Mouse (Mus musculus): Measurements from ENCODE around the gene Gm9918. TPM values are rescaled to one million over a fixed set of nuclear protein-coding genes. Genes with fewer than 3 reads are reported as not detected.
"Not testable (repeated sequence)": the region's sequence is repeated elsewhere in the genome, so short reads cannot be mapped to it uniquely, and the experiment has no call there.

Gene Gm9918
- total RNA-seq (2014; fragmentation: Nextera tagmentation) = not detected in 2 replicates
- not detected in 2 replicates for total RNA-seq (2017)

DNA sequence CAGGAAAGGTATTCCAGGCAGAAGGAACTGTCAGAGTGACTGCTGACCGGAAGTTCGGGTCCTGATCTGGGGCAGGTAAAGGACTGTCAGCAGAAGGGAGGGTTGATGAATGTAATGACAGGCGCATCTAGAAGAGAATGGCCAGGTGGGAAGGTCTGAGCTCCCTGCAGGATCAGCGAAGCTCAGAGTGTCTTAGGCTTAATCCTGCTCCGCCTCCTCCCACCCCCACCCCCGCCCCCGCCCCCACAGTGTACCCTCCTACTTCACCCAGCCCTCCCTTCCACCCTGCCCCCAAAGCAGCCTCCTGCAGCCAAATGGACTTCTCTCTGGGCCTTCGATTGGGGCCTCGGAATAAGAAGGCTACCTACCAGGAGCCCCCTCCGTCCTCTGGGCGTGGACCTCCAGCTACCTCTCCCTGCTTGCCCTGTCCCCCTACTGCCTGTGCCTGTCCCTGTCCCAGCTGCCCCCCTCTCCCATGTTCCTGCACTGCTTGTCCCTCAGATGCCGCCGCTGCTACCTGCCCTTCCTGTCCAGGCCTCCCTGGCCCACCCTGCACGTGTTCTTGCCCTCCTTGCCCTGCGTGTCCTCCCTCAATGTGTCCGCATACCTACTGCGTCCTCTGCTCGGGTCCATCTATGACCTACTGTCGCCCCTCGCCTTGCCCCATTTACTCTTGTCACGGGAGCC, at the start of gene Gm9918:
Gm9918 (plus strand) TSS at position 290 of the 687 bp plus-strand sequence.
- no peak for ATAC-seq (replicated peaks; ENCODE audit: poor library complexity, severe bottlenecking)

DNA sequence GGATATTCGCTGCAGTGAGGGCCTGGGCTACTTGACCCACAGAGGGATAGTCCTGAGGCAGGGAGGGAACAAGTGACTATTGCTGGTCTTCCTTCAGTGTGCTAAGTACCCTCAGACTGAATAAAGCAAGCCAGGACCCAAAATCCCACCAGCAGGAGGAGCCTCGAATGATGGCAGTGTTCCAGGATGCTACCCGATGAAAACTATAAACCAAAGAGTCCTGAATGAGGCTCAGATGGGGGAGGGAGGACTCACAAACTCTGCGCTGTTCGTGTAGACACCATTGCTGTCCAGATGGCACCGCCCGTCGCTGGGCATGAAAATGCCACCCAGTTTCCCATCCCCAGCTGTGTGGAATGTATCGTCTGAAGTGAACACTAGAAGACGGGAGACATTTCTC, 48.0 kb upstream of the Gm9918 start:
- ATAC-seq (replicated peaks; ENCODE audit: poor library complexity, severe bottlenecking) = no peak

DNA sequence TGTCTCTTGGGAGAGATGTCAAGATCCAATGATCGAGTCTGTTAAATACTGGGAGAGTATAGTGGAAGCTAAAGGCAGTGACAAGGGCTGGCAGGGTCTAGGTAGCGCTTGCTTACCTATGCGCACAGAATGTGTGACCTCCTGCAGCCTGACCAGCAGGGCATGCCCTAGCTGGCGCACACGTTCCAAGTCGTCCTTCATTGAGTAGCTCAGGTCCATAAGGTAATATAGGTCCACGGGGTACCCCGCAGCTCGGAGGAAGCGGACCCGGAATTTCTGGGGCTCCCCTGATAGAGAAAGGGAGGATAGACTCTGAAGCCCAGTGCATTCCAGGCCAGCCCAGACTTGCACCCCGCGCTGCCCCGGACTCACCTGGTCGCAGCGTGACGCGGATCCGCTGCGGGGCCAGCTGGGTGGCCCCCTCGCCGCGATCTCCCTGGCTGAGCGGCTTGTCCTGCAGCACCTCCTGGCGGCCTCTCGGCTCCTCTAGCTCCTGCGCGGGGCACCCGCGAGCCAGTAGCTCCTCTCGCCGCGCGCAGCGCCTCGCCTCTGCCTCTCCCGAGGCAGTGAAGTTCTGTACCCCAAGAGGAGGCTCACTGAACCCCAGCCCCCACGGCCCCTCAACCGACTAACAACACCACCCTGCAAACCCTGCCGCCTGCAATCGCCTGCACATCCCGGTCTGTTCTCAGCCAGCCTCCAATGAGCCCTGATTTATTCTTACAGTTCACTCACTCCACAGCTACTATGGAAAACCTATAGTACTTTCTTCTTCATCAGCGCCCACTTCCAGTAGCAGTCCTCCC, 46.0 kb upstream of the Gm9918 start:
- peak; percentile 84 for ATAC-seq (replicated peaks; ENCODE audit: poor library complexity, severe bottlenecking)

DNA sequence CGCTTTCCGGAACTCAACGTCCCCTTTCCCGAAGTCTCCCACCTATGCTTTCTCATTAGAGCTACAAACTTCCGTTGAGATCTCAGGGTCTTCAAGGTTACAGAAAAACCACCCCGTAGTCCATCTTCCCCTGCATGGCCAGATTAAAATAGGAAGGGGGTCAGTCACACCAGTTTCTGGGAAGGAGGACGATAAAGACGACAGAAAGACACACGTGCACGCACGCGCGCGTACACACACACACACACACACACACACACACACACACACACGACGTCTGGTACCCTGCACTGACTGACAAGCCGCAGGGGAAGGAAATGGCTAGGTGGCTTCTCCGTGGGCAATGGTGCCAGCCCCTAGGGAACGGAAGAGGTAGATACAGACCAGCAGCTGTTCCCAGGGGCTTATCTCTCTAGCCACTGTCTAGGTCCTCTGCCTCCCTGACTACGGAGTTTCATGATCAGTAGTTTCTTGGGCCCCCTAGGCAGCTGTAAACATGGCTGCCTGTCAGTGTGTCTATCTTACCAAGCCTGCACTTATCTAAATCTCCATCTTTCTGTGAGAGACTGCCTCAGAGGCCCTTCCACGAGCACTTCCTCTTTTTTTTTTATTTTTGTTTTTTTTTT, 45.3 kb upstream of the Gm9918 start:
- peak; percentile 75 for ATAC-seq (replicated peaks; ENCODE audit: poor library complexity, severe bottlenecking)

DNA sequence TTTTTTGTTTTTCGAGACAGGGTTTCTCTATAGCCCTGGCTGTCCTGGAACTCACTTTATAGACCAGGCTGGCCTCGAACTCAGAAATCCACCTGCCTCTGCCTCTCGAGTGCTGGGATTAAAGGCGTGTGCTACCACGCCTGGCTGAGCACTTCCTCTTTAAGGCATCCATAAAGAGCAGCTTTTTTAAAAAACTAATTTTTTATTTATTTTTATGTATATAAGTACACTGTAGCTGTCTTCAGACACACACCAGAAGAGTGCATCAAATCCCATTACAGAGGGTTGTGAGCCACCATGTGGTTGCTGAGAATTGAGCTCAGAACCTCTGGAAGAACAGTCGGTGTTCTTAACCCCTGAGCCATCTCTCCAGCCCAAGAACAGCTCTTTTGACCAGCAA, 44.7 kb upstream of the Gm9918 start:
- ATAC-seq (replicated peaks; ENCODE audit: poor library complexity, severe bottlenecking) = not testable (repeated sequence)

DNA sequence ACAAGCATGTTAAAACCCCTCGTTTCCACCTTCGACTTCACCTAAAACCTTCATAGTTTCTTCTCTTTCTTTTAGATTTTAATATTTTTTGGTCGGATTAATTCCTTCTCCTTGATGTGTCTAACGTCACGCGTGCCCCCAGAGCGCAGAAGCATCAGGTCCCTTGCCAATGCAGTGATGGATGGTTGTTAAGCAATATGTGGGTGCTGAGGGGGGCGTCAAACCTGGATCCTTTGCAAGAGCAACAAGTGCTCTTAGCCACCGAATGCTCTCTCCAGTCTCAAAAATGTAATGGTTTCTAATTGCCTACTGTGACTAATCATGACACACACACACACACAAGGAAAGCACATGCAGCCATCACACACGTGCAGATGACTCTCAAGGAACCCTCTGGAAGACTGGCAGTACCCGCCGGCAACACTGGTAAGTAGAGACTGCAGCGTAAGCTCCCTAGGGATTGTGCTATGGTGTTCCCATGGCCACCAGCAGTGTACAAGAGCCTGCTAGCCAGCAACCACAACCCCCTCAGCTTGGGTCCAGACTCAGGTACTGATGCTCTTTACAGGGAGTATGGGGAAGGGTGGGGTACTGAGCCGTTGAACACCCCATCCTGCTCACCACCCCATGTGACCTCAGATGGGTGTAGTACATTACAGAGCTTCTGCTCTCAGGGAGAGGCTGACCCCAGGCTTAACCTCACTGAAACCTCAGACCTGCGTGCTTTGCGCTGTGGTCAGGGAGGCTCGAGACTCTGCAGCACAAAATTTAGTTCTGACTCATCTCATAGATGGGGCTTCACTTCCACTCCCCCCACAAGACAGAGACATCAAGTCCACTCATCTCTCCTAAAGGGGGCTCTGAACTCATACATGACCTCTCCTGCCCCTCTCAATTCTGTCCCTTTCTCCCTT, 39.7 kb upstream of the Gm9918 start:
- ATAC-seq (replicated peaks; ENCODE audit: poor library complexity, severe bottlenecking) = peak; percentile 57

DNA sequence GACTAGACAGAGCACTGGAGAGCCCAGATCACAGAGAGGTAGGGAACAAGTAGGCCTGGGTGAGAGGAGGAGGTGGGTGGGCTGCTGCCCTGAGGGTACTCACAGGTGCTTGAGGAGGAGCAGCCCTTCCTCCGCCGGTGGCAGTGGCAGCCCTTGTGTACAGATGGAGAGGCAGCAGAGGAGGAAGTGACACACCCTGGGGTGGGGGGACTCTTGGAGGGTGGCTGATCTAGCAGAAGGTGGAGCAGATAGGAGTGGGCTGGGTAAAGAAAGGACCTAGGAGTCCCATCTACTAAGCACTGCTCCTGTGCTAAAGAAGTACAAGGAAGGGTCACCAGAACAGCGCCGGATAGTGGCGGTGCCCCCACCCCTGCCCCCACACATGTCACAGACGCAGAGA, 38.6 kb upstream of the Gm9918 start, which contains the start of gene Itgb7:
Itgb7 (minus strand) TSS at position 197 of the 400 bp plus-strand sequence.
- peak; percentile 60 for ATAC-seq (replicated peaks; ENCODE audit: poor library complexity, severe bottlenecking)

DNA sequence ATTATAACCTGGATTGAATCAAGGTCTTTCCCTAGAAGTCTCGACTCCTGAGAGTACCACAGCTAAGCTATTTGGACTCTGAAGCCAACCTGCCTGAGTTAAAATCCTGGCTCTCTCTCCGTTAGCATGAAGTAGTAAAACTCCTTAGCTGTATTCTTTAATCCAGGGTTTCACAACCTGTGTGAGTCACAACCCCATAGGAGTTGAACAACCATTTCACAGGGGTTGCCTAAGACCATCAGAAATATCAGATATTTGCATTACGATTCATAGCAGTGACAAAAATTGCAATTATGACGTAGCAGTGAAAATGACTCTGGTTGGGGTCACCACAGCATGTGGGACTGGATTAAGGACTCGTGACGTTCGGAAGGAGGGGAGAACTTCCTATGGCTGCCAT, 37.6 kb upstream of the Gm9918 start:
- peak; percentile 43 for ATAC-seq (replicated peaks; ENCODE audit: poor library complexity, severe bottlenecking)

DNA sequence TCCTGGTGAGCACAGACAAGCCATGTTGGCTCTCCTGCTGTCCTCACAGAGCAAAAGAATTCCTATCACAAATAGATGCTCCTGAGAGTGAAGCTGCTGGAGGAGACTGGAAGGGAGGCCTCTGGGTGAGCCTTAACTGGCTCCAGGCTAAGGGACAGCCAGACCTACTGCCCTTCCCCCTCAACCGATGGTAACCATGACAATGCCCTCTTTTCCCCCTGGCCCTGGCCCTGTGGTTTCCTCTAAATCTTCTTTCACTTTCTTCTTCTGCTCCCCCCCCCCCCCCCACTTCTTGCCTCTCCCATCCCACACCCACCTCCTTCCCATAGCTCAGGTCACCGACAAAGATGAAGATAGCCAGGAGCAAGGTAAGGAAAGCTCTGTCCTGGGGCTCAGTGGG, 36.5 kb upstream of the Gm9918 start:
- ATAC-seq (replicated peaks; ENCODE audit: poor library complexity, severe bottlenecking) = peak; percentile 28

DNA sequence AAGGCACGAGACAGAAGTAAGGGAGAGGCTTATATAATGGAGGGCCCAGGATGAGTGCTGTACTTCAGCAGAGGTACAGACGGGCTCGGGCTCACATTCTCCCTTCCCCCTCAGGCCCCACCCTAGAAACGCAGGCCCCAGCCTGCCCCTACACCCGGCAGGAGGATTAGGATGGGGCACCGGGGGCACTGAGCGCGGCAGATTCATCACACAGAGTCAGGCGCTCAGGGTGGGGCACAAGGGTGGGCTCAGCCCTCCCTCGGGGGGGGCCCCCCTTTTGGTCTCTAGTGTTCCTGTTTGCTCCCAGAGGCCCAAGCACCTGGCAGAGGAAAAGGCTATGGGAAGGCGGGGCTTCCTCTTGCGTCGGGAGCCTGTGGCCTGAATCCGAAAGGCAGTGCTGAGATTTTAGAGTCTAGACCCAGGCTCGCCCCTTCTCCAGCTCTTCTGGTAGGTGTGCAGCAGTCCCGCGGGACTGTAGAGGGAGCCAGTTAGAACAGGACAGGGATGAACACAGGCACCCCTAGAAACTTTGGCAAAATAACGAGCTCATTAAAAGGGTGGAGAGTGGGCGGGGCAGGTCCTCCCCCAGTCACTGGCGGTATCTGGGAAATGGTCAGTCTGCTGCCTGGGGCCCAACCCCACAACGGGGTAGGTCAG, 34.9 kb upstream of the Gm9918 start:
- no peak for ATAC-seq (replicated peaks; ENCODE audit: poor library complexity, severe bottlenecking)

DNA sequence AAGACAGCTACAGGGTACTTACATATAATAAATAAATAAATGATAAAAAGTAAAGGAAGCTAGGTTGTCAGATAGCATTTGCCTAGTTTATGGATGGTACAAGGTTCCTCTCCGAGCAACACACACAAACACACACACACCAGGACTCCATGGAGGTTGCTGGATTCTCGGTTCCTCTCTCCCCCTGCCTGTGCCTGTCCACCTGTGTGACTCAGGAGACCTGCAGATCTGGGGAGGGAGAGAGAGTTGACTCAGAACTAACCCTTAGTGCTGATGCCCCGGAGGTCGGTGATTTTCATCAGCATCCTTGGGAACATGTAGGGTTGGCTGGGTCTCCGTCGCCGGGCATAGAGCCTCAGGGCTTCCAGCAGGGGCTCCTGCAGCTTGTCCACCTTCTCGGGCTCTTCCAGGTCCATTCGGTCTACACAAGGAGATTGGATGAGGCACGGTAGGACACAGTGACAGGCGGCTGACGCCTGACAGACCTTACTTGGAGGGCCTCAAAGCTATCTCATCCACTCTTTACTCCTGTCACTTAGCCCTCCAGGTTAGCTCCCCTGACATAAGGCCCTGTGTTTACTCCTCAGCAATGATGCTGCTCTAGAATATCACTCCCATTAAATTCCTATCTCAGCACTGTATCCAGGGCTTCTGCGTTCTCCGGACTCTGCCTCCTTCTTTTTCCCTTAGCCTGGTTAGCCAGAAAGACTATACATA, 31.7 kb upstream of the Gm9918 start:
- no peak for ATAC-seq (replicated peaks; ENCODE audit: poor library complexity, severe bottlenecking)

DNA sequence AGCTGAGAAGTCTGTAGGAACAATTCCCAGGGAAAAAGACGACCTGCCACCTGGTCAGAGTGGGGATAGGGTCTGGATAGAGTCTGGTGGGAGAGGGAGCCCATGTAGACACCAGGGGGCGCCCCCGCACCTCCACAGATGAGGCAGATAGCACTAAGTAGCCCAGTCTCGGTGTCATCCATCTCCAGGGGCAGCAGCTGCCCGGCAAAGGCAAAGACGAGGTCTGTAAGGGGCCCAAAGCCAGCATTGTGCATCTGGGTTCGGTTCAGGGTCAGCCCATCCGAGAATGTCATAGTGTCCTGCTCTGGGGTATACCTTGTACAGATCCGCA, 31.1 kb upstream of the Gm9918 start:
- peak; percentile 36 for ATAC-seq (replicated peaks; ENCODE audit: poor library complexity, severe bottlenecking)

DNA sequence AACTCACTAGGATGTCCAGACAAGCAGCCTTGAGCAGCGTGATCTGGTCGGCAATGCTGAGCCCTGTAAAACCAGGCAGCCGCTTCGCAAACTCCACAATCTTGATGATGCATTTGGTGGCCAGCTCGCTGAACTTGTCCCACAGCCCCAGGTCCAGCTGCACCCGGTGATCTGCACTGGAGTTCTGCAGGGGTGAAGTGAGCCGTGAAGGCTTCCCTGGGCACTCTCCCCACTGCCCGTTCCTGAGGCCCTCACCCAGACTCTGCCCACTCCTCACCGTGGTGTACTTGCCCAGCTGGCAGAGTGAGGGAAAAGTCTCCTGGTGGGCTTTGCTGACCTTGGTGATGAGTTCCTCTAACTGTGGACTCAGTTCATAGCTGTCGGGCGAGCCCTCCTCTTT, 30.5 kb upstream of the Gm9918 start:
- no peak for ATAC-seq (replicated peaks; ENCODE audit: poor library complexity, severe bottlenecking)

DNA sequence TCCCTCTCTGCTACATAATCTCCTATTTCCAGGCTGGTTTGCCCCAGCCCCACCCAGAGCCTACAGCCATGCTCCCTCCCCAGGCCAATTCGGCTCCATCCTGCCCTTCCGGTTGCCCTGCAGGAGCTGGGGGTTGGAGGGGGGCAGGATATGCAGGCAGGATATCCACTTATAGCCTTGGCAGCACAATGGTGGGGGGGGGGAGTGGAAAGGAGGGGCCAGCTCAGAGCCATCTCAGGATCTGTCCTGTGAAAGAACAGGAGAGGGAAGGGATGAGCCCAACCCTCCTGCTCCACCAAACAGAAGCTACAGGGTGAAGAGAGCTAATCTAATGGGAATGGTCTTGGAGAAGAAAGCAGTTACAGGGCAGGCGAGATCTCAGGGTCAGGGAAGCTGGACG, 29.8 kb upstream of the Gm9918 start:
- ATAC-seq (replicated peaks; ENCODE audit: poor library complexity, severe bottlenecking) = no peak

DNA sequence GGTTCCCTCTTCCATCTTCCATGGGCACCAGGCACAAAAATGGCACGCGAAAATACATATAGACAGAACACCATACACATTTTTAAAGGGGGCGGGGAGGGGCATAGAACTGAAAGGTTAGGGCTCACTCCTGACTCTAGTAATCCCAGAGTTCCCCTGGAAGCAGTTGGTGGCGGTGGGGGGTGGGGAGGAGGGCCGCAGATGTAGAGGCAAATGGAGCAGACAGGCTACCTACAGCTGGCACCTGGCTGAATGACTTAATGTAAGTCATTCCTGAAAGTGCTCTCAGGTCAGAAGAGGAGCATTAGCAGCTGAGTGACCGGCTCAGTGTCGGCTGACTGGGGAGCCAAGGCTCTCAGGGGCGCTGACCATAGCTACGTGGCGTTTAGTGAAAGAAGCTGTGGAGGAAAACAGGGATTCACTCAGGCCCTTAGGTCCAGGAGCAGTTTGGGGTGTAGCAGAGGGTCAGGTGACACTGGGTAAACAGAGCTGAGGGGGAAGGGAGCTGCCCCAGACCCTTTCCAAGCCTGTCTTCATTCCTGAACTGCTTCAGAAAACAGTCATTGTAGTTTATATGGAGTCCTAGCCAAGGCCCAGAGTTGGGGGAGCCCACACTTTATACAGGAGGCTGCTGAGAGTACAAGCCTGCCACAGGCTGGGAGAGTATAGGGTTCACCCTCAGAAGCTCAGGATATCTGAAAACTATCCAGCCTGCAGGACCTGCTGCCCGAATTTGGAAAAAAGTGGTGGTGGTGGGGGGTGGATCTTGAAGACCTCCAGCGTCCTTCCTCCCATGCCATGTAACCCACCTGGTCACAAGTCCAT, 27.7 kb upstream of the Gm9918 start:
- ATAC-seq (replicated peaks; ENCODE audit: poor library complexity, severe bottlenecking) = no peak

DNA sequence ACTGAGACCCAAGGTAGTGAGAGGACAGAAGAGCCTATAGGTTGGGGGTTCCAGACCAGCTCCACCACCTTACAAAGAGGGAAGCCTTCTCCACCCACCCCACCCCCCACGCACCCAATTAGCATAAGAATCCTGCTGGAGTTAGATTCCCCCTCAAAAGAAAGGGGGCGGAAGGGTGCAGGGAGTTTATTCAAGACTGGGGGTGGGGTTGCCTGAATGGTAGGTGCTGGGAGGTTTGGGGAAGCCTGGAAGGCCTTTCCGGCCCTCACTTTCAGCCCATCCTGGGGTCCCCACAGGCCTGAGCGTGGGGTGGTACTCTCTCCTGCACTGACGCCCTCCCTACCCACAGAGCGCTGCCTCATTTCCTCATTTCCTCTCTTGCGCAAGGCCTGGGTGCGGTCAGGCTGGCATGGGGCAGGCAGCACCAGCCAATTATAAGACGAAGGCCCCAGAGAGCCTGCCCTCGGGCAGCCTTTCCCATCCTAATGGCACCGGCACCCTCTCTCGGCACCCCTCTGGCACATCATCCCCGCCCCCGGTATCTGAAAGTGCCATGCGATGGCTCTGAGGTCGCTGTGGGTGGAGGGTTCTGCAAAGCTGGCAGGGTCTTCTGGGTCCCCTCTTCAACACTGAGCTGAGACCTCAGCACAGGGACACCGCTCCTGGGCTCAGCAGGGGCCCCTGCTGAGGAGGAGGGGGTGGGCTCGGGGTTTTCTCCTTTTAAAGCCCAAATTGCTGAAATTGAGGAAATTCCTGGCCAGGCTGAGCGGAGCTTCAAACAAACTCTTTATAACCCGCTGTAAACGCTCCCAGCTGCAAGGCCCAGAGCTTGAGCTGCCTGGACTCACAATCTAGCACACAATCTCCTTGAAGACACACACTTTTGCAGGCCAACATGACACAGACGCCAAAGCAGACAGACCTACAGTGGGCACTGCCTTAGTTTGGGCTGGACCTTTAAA, 26.9 kb upstream of the Gm9918 start:
- peak; percentile 72 for ATAC-seq (replicated peaks; ENCODE audit: poor library complexity, severe bottlenecking)
